Mouse (Mus musculus) olfactory bulb, adult 2 months (tissue): ENCODE results near the gene Rnf24.

Source experiments
- CTCF ChIP-seq: fragments of 200-500 bp; IDR thresholded peaks from 2 replicates; pipeline ENCODE4 v1.5.1; 2012; ENCODE audit warnings: low read depth, mild to moderate bottlenecking, low read length, moderate library complexity; ENCODE audit not compliant: insufficient read depth
- POLR2A ChIP-seq: fragments of 200-500 bp; IDR thresholded peaks from 2 replicates; pipeline ENCODE4 v1.6.1; 2012; ENCODE audit warnings: mild to moderate bottlenecking, low read depth, low read length, moderate library complexity; ENCODE audit not compliant: insufficient read depth

DNA sequence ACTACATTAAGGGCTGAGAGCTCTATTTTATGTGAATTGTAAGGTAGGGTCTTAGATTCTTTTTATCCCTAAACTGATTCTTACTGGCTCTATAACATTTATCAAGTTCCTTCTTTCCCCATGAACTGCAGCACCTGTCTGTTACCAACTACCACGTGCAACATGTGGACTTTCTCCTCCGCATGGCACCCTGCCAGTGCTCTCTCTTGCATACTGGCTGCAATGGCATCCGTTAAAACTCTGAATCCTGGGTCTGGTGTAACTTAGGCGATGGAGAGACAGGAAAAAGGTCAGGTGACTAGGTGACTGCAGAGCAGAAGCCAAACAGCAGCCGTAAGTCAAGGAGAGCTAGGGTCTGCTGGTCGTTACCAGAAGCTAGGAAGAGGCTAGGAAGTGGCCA lies 43.4 kb downstream of the Rnf24 start:
- no peak for TF ChIP-seq CTCF
- TF ChIP-seq POLR2A = no peak
